Mouse (Mus musculus) olfactory bulb, adult 2 months (tissue): ENCODE measurements at regions not wholly inside any gene's neighbourhood (a gene's known extent, or its start where the extent isn't known, plus 50 kb on each side); places are given as distances from the start of the nearest gene placed in this dataset.

Experiments used
- CTCF ChIP-seq: fragments of 200-500 bp; IDR thresholded peaks from 2 replicates; pipeline ENCODE4 v1.5.1; 2012; ENCODE audit warnings: low read depth, mild to moderate bottlenecking, low read length, moderate library complexity; ENCODE audit not compliant: insufficient read depth
- POLR2A ChIP-seq: fragments of 200-500 bp; IDR thresholded peaks from 2 replicates; pipeline ENCODE4 v1.6.1; 2012; ENCODE audit warnings: mild to moderate bottlenecking, low read depth, low read length, moderate library complexity; ENCODE audit not compliant: insufficient read depth

DNA sequence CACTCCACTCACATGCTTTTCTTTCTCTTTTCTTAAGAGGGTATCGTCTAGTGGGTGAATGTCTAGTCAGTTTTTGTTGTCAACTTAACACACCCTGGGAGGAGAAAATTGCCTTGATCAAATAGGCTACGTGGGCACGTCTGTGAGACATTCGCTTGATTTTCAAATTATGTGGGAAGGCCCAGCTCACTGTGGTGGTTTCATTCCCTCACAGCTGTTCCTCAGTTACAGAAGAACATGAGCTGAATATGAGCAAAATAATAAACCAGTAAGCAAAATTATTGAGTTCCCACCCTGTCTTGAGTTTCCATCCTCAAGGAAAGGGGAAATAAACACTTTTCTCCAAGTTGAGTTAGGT lies 650.4 kb upstream of the Lmcd1 start:
- no peak for TF ChIP-seq POLR2A
- no peak for TF ChIP-seq CTCF
